Mouse (Mus musculus): ENCODE measurements at regions not wholly inside any gene's neighbourhood (a gene's known extent, or its start where the extent isn't known, plus 50 kb on each side); places are given as distances from the start of the nearest gene placed in this dataset.

DNA sequence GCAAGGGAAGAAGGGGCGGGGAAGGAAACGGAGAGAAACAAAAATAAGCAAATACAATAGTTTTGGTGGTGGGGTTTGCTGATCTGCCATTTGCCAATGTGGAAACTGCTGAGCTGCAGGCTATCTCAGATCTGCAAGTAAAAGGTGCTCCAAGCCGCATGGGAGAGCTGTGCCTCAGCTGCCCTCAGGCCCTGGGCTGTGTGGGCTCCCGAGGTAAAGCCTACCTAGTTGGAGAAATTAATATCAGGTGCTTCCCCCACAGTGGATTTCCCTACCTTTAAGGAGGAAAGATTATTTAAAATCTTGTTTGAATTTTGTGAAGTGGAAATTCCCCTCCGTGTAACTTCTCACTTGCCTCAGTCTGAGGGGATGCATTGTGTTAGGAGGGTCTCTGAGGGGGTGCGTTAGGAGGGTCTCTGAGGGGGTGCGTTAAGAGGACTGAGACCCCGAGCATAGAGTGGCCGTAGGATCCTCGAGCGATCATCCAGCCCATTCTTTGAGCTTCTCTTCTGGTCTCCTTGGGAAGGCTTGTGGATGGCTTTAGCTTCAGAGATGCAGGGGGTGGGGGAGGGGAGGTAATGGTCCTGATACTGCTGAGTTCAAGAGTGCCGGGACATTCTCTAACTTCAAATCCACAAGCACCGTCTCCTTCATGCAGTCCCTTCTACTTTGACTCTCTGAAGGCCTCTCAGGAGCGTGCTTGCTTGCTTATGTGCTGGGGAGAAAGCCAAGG lies 89.9 kb upstream of the Ccnd2 start:
- TF ChIP-seq EP300 (IDR thresholded peaks at IDR 0.05; ENCODE audit: low read depth) (no peak), CTCF (IDR thresholded peaks at IDR 0.05; ENCODE audit: low read depth) (no peak)

Measured in heart, postnatal 0 days (tissue).